Mouse (Mus musculus) R1 (cell line): ENCODE data around the gene Clic1.
A peak's percentile ranks its signal among the peaks of the same experiment; 100 is the strongest.

Source experiments
- DNase-seq: peaks from one replicate; pipeline ENCODE4 v3.0.0-alpha.2; 2018; ENCODE audit warnings: low read depth, low spot score

The Clic1 gene

DNA sequence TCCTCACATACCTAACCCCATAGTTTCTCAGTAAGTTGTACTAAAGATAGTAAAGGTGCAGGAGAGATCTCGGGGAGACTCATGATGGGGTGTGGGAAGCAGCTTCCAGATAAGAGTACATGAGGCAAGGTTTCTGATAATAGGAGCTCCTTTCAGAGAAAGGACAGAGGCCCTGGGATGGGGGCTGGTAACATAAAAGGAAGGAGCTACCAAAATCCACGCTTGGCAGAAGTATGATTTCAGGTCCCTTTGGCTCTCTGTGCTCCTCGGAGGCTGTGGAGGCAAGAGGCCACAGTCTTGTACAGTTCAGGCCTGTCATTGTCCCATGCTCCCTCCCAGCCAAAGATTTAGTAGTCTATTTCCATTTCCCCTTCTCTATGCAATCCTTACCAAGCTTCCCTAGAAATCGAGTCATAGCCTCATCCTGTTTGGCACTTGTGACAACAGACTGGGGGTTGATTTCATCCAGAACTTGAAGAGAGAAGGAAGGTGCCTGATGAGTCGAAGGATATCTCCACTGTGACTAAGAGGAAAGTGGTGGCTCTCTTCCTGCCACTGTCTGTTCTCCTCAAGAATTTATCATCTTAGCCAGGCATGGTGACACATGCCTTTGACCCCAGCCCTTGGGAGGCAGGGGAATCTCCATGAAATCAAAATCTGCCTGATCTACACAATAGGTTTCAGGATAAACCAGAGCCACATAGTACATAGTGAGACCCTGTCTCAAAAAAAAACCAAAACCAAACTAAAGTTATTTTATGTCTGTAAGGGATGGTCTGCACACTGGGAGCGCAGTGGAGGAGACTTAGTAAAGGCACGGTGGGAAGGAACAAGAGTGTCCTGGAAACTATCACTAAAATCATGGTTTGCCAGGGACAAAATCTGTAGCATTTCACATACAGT is 4.6 kb upstream of the Clic1 start:
- DNase-seq = no peak

DNA sequence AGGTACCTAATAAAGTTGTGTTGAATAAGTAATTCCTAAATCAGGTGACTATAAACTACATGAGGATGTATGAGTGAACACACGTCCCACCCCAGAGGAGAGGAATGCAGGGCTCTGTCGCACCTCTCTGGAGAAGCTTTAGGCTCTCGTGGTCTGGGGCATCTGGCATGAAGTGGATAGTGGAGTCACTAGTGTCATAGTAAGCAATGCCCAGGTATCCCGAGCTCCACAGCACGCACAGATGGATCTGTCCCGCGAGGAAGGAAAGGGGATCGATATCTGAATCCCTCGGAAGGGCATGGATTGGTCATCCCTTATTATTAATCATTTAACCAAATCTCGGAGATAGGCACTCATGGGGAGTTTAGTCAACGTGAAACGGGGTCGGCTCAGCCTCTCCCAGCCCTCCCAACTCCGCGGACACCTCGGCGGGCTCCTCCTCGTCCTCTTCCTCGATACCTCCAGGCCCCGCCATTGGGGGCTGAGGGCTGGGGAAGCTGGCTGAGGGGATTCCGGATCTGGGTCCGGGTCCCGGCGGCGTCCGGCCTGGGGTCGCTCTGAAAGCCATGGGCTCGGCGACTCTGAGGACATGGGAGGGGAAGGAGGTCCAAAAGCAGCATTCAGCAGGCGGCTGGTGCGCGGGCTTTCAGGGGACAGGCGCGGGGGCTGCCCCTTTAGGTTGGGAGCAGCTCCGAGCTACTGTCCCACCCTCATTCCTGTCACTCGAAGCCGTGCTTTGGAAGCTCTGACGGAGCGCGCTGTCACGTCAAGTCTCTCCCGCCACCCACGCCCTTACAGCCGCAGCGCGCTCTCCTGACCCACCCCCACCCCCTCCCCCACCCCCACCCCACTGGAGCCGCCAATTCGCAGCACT is 3.7 kb upstream of the Clic1 start:
- peak; percentile 16 for DNase-seq

DNA sequence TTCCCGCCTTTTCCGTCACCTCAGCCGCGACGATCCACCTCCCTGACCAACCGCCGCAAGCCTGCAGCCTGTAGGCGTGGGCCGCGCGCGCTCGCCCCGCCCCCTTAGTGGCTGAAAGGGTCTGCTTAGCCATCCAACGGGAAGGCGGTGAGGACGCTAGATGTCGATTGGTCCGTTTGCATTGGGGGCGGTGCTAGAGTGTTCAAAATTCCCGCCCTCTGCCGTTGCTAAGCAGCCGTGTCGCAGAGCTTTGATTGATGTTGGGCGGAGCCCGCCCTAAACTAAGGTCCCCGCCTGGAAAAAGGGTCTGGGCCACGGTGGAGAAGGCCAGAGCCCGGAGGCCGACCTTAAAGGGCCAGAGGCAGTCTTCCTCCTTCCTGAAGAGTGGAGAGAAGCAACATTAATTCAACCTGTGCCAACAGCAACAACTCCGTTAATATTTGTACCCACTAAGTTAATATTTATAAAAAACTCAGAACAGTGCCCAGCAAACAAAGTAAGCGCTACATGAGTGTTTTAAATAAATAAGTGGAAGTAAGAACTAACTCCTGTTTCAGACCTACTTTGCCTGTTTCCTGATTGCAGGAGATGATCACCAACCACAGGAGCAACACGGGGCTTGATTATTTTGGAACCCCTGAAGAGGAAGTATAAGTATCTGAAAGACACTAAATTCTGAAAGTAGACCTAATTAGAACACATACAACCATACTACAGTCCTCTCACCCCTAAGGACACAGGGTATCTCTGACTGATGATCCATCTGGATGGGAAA is 2.9 kb upstream of the Clic1 start, which contains the start of gene Msh5:
Gene Msh5 (minus strand): TSS at position 65 of the 775 bp plus-strand sequence.
- peak; percentile 100 for DNase-seq

DNA sequence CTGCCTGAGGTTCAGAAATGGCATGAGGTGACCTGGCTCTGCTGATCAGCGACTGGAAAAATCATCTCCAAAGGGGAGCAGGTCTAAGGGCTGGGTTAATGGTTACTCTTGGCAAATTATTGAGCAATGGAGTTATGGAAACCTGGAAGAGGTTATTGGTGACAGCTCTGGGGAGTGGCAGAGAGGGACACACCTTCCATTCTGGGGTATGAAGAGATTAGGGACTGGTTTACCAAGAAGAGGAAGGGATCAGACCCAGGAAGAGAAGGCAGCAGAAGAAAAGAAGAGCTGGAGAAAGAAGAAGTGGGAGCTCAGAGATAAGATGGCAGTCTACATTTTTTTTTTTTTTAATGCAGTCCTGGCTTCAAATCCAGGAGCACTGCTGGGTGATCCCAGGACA is 2.1 kb upstream of the Clic1 start:
- DNase-seq = no peak

DNA sequence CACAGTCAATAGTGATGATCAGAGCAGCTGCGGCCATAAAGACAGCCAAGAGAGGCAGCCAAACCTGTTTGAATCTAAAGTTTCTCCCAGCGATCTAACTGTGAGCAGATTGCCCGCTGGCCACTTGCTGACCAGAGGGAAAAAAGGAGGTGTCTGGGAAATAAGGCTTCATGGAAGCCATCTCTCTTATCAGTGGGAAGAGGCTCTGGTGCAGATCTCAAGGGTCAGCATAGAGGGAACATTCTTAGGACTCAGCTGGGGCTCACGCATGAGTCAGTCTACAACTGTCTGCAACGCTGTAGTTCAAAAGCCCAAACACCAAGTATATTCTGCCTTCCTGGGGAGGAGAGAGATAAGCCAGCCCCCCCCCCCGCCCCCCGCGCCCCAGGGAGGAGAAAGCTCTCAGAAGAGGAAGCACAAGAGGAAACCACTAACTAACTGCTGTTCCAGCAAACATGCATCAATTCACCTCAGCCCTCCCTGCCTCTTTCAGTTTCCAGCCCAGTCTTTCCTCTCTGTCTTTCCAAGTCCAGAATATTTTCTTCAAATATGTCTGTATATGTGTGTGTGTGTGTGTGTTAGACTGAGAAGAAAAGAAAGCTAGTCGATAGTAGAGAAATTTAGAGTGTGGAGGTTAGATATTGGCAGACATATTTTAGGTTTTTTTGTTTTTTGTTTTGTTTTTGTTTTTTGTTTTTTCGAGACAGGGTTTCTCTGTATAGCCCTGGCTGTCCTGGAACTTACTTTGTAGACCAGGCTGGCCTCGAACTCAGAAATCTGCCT is 1.4 kb upstream of the Clic1 start:
- no peak for DNase-seq

DNA sequence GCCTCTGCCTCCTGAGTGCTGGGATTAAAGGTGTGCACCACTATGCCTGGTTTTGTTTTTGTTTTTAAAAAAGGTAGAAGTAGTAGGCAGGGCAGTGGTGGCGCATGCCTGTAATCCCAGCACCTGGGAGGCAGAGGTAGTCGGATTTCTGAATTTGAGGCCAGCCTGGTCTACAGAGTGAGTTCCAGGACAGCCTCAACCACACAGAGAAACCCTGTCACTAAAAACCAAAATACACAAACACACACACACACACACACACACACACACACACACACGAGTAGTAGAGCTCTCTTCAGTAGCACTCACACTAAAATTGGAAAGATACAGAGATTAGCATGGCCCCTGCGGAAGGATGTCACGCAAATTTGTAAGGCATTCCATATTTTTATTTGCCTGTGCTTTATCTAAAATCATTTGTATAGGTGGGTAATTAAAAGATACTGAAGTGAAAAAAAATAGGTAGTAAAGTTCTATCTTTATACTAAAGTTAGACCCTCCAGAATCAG is 780 bp upstream of the Clic1 start:
- DNase-seq = no peak

DNA sequence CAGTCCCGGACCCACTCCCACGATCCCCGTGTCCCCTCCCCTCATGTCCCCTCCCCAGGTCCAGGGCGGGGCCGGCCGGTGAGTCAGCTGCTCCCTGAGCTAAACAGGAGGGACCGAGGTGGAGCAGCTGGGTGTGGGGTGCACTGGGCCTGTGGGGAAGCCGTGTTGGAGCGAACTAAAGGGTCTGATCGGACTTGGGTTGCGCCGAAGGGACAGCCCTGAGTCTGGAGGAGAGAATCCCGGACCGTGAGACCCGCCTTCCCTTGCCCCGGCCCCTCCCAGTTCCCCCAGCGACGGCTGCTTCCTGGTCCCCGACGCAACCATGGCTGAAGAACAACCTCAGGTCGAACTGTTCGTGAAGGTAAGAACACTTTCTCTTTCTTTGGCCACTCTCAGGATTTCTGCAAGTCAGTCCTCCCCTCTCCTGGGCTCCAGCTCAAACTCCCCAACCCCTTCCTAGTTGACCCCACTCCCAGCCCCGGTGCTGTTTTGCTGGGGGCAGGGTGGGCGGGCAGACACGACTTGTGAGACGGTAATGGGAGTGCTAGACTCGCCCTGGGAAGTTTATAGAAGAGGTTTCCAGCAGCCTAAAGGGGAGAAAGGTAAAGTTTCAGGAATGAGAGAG is 472 bp downstream of the Clic1 start:
- DNase-seq = peak; percentile 77

DNA sequence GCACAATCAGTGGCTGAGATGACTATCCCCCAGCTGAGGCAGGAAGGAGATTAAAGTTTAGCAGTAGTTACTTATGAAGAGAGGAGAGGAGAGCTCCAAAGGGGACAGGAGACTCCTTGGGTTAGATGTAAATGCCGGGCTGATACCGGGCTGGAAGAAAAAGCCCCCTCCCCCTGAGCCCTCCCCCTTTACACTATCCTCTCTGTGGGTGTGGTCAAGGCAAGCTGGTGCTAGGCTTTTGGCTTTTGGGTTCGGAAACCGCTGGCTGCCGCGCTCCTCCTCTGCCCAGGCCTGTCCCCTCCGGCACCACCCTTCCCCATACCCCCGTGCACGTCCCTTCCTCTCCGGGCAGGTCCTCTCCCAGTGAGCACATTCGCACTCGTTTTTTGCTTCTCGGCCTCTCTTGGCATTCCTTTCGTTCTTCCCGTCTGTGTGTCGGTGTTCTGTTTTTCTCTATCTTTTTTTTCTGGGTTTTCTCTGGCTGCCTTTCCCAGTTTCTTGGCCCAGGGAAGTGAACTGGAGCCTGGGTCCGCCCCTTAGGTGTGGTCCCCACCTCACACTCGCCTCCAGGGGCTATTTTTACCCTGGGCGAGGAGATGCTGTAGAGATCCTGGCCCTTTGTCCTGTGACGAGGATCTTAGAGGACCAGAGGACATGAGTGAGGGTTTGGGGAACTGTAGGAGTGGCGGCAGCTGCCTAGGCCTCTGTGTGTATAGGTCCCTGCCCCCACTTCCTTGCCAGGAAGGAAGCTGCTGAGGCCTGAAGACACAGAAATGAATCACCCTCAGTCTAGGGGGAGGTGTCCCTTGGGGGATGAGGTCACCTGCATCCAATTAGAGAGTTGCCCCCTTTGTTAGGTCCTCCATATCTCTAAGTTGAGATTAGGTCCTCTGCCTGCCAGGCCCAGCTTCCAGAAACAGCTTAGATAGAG is 1.7 kb downstream of the Clic1 start:
- DNase-seq = peak; percentile 90

DNA sequence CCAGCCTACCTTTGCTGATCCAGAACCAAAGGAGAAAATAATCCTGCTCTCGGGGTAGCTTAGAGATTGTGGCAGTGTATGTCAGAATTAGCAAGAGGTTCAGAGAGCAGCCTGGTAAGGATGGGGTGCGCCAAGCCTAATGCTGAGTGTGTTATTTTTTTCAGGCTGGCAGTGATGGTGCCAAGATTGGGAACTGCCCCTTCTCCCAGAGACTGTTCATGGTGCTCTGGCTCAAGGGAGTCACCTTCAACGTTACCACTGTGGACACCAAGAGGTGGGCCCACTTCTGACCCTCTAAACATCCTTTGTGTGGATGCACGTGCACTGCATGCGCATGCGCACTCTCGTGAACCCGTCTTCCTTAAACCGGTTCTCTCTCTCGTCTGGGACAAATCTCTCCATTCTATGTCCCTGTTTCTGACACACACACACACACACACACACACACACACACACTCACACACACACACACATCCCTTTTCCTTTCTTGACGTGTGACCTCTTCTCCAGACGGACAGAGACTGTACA is 2.6 kb downstream of the Clic1 start:
- peak; percentile 56 for DNase-seq

DNA sequence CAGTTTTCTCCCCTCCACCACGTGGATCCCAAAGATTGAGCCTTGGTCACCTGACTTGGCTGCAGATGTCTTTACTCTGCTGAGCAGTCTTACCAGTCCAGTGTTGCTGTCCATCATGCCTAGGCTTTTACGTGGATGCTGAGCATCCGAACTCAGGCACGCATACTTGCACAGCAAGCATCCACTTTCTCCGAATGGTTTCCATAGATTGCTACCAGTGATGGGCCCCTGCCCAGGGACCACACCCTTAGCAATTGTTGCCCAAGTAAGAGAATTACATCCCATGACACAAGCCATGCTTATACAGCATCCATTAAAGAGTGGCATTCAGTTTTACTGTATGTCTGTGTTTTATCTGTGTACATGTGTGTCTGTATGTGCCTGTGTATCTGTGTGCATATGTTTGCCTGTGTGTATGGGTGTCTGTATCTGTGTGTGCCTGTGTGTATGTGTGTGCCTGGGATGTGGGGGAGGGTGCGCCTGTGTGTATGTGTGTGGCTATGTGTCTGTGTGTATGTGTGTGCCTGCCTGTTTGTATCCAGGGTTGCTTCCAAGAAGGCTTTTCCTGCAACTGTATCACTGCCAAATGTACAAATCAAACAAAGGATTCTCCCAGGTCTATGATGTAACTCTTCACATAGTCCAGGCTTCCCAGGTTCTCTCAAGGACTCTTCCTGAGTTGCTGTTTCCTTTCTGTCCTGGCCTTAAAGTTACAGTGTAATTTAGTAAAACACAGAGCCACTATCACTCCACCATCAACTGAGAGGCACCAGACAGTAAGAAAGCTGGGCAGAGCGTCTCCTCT is 6.1 kb downstream of the Clic1 start:
- DNase-seq = no peak

DNA sequence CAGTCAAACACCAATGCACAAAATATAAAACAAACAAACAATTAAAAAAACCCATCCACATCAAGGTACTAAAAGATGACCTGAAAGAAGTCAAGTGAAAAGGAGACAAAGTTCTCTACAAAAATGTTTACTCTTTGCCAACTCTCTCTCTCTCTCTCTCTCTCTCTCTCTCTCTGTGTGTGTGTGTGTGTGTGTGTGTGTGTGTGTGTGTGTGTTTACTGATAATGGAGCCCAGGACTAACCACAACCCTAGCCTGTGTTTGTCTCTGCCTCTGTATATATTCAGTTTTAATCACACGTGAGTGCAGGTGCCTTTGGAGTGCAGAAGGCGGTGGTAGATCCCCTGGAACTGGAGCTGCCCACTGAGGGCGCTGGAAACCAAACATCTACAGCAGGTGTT is 7.3 kb downstream of the Clic1 start:
- no peak for DNase-seq

DNA sequence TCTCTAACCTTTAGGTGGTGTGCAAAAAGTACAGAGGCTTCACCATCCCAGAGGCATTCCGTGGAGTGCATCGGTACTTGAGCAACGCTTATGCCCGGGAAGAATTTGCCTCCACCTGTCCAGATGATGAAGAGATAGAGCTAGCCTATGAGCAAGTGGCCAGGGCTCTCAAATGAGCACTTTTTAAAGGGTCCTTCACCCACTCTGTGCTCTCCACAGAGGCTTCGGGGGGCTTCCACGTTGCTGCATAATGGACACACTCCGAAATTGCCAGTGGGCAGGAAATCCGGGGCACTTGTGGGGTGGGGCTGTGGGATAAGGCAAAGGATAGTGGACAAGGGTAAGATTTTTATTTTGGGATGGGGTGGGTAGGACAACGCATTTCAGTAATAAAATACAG is 8.6 kb downstream of the Clic1 start:
- DNase-seq = no peak

DNA sequence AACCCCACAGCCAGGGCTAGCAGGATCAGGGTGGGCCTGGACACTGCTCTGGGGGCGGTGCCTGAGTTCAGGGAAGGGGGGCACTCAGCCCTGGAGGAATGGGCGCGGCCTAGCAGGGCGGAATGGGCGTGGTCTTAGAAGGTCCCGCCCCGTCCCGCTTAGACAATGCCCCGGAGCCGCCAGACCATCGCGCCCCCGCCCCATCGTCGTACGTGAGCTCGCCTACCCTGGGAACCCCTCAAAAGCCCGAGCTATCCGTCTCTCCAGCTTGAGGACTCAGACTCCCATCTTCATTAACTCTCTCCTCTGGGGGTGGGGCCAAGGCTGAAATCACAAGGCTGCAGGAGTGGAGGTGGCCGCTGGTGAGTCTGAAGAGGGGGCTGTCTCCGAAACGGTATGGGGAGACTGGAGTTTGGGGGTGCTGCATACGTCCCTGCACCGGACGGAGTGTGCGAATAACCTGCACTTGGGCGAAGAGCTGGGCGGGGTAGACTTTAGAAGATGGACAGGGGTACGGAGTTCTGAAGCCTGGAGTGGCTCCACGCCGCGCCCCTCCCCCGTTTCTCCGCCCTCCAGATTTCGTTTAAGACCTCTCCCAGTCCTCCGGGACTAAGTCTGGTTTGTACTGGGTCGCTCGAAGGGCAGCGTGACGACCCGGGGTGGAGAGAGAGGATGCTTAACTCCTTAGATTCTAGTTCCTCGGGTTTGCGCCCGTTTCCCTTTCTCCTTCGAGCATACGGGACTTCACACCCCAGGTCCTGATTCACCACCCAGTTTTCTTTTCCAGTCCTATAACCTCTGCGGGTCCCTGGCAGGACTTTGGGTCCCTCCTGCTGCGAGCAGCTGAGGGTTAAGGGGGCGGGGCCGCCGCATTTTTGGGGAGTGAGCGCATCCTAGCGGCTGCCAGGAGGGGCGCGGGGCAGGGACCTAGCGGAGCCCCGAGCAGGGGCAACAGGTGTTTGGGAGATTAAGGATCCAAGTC is 9.4 kb downstream of the Clic1 start, which contains the start of gene Ddah2:
Gene Ddah2 (plus strand): TSS at position 125 of the 982 bp plus-strand sequence.
- peak; percentile 90 for DNase-seq

DNA sequence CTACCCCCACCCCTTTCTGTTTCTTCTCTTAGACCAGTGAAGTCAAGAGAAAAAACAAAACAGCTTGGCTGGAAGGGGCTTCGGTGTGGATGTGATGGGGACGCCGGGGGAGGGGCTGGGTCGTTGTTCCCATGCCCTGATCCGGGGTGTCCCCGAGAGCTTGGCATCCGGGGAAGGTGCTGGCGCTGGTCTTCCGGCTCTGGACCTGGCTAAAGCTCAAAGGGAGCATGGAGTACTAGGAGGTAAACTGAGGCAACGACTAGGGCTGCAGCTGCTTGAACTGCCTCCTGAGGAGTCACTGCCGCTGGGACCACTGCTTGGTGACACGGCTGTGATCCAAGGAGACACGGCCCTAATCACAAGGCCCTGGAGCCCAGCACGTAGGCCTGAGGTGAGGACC is 10.3 kb downstream of the Clic1 start:
- no peak for DNase-seq

DNA sequence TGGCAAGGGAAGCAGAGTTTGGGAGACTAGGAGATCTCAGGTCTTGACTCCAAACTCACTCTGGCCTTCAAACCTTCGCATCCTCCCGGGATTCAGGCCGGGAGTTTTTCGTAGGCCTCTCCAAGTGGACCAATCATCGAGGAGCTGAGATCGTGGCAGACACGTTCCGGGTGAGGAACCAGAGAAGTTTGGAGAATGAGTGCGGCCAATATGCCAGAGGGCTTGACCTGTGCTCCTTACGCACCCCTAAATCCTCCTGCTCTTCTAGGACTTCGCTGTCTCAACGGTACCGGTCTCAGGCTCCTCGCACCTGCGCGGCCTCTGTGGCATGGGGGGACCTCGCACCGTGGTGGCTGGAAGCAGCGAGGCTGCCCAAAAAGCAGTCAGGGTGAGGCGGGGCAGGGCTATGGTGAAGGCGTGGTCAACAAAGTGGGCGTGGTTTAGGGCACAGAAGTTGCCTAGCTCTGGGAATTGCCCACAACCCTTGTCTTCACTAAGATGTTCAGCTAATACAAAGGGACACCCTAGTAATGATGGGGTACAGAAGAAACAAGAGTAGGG is 11.1 kb downstream of the Clic1 start:
- DNase-seq = peak; percentile 73

DNA sequence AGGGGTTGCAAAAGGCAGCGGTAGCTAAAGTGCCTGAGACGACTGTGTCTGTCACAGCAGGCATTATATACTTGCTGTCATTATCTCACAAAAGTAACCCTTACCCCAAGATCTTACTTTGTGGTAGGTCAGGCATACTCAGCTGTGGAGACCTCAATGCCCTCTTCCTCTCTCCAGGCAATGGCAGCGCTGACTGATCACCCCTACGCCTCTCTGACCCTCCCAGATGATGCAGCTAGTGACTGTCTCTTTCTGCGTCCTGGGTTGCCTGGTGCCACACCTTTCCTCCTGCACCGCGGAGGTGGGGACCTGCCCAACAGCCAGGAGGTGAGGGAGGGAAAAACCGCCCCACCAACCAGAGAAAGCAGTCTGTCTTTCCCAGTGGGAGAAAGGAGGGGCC is 11.5 kb downstream of the Clic1 start:
- DNase-seq = peak; percentile 36
